Mouse (Mus musculus) E14TG2a.4 (cell line): Measurements from ENCODE around the gene Dync1h1.
"Not testable (repeated sequence)": the region's sequence is repeated elsewhere in the genome, so short reads cannot be mapped to it uniquely, and the experiment has no call there.

Experiments used
- H3K27me3 ChIP-seq: 2 replicates; pipeline ENCODE4 v1.6.1; 2014; ENCODE audit warnings: low read length, control low read depth; ENCODE audit not compliant: insufficient read depth
- H3K36me3 ChIP-seq: 2 replicates; pipeline ENCODE4 v1.6.1; 2014; ENCODE audit warnings: low read length, control low read depth; ENCODE audit not compliant: insufficient read depth
- H3K4me1 ChIP-seq: replicated peaks from 2 replicates; pipeline ENCODE4 v1.6.1; 2014; ENCODE audit warnings: low read depth, low read length, control low read depth
- H3K4me3 ChIP-seq: replicated peaks from 2 replicates; pipeline ENCODE4 v1.5.1; 2014; ENCODE audit warnings: mild to moderate bottlenecking, low read length
- H3K9me3 ChIP-seq: 2 replicates; pipeline ENCODE4 v1.6.1; 2014; ENCODE audit warnings: low read length, control low read depth
- CTCF ChIP-seq: conservative IDR thresholded peaks from 2 replicates; pipeline ENCODE4 v1.5.1; 2014; ENCODE audit warnings: low read length
- NANOG ChIP-seq: IDR thresholded peaks from 2 replicates; pipeline ENCODE4 v1.6.1; 2014; ENCODE audit warnings: borderline replicate concordance, low read length, mixed read lengths
- POU5F1 ChIP-seq: IDR thresholded peaks from 2 replicates; pipeline ENCODE4 v1.6.1; 2014; ENCODE audit warnings: low read length, borderline replicate concordance

Dync1h1 gene

DNA sequence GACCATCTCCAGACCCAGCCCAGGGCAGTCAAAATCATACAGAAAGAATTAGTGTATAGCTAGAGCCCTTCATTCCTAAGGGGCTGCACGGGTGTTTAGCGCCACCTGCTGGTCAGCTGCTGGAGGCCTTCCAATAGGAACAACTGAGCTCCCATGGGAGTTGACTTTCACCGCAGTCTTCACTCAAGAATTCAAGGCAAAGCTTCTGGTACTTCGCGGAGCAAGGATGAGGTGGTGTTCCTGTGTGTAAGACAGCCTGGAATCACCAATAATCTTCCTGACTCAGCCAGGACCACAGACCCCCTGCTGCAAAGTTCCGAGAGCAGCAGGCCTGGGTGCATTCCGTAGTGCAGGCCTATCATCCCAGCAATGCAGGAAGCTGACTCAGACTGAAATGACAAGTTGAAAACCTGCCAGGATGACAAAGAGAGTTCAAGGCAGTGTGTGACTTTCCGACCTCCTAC lies 101.8 kb downstream of the Dync1h1 start:
- Histone ChIP-seq H3K27me3 (no peaks in the 10 kb centered on the region), H3K9me3 (no peaks in the 10 kb centered on the region), H3K4me3 (peak overlapping the region; percentile 74), H3K36me3 (no peaks in the 10 kb centered on the region), H3K4me1 (peaks cover 94% of the 10 kb centered on the region)
- TF ChIP-seq POU5F1 = no peak
- peak; percentile 93 for TF ChIP-seq CTCF

- Histone ChIP-seq H3K4me3 (peak overlapping the region; percentile 74), H3K9me3 (no peaks in the 10 kb centered on the region), H3K4me1 (peaks cover 94% of the 10 kb centered on the region), H3K27me3 (no peaks in the 10 kb centered on the region), H3K36me3 (no peaks in the 10 kb centered on the region)
- TF ChIP-seq CTCF (no peak), NANOG (no peak), POU5F1 (no peak)
These were observed 102.4 kb downstream of the Dync1h1 start for GRCm38 (mm10) chr12:110703682-110704081.

DNA sequence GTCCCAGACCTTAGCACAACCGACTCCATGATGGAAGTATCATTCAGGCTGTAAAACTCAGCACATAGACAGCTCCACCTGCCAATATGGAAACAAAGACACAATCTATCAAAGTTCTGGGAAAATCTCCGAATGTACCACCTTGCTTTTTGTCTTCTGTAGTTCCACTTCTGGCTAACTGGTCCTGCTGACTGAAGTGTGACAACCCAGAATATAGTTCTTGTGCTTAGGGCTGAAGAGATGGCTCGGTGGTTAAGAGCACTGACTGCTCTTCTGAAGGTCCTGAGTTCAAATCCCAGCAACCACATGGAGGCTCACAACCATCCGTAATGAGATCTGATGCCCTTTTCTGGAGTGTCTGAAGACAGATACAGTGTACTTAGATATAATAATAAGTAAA lies 104.2 kb downstream of the Dync1h1 start:
- H3K4me3 ChIP-seq, H3K36me3 ChIP-seq, H3K27me3 ChIP-seq, H3K9me3 ChIP-seq: not testable (repeated sequence)
- H3K4me1 ChIP-seq = peaks cover 92% of the 10 kb centered on the region

- TF ChIP-seq CTCF = no peak
- no peak for TF ChIP-seq NANOG
- no peak for TF ChIP-seq POU5F1
- Histone ChIP-seq H3K36me3 (no peaks in the 10 kb centered on the region), H3K27me3 (no peaks in the 10 kb centered on the region), H3K4me1 (peaks cover 93% of the 10 kb centered on the region), H3K9me3 (no peaks in the 10 kb centered on the region), H3K4me3 (peak overlapping the region; percentile 54)
These were observed 105.3 kb downstream of the Dync1h1 start for GRCm38 (mm10) chr12:110706337-110707231.

GRCm38 (mm10) chr12:110707451-110707850 lies 106.2 kb downstream of the Dync1h1 start:
- H3K4me3 ChIP-seq = peak overlapping the region; percentile 54
- H3K36me3 ChIP-seq = no peaks in the 10 kb centered on the region
- peaks cover 93% of the 10 kb centered on the region for H3K4me1 ChIP-seq
- H3K27me3 ChIP-seq = no peaks in the 10 kb centered on the region
- no peaks in the 10 kb centered on the region for H3K9me3 ChIP-seq
- no peak for TF ChIP-seq CTCF
- no peak for TF ChIP-seq NANOG
- TF ChIP-seq POU5F1 = no peak

DNA sequence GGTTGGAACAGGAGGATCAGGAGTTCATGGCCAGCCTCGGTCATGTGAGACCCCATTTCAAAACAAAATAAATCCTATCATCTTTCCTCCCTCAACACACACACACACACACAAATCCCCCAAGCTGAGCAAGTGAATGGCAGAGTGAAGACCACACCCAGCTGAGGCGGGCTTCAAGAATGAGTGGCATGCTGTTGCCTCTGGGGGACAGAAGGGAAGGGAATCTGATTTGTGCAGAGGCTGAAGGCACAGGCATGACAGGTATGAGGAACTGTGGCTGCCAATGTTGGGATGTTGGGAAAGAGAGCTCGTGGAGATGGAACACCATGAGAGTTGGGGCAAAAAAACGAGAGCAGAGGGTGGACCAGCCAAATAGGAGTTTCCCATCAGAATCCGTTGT lies 110.0 kb downstream of the Dync1h1 start:
- H3K4me3 ChIP-seq = peak overlapping the region; percentile 20; the same call in 1 of the 2 replicates
- no peaks in the 10 kb centered on the region for H3K36me3 ChIP-seq
- peaks cover 84% of the 10 kb centered on the region for H3K4me1 ChIP-seq
- H3K27me3 ChIP-seq = no peaks in the 10 kb centered on the region
- TF ChIP-seq NANOG (no peak), CTCF (no peak), POU5F1 (no peak)
- H3K9me3 ChIP-seq = peaks cover 4% of the 10 kb centered on the region

DNA sequence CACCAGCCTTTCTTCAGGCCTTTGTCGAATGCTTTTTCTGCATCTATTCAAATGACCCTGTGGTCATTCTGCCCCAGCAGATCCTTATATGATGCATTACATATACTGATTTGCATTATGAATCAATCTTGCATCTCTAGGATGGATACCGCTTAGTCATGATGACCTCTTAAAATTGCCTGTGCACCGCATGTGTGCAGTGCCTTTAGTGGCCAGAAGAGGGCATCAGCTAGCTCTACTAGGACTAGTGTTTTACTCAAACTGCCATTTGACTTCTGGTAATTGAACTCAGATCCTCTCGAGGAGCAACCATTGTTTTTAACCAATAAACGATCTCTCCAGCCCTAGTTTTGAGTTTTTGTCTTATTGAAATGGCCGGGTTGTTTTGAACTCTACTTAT lies 112.5 kb downstream of the Dync1h1 start:
- H3K4me3 ChIP-seq = no peak overlapping the region
- no peaks in the 10 kb centered on the region for H3K36me3 ChIP-seq
- TF ChIP-seq NANOG (no peak), CTCF (peak; percentile 99)
- peaks cover 13% of the 10 kb centered on the region for H3K9me3 ChIP-seq
- no peaks in the 10 kb centered on the region for H3K27me3 ChIP-seq
- H3K4me1 ChIP-seq = peaks cover 59% of the 10 kb centered on the region

DNA sequence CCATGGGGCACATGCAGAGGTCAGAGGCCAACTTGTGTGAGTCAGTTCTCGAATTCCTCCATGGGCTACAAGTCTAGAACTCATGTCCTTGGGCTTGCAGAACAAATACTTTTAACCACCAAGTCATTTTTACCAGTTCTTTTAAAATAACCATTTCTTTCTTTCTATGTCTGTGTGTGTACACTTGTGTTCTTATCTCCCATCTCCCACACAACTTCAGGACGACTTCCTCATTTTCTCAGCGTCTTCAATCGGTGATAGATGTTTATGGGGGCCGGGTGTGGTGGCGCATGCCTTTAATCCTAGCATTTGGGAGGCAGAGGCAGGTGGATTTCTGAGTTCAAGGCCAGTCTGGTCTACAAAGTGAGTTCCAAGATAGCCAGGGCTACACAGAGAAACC lies 113.0 kb downstream of the Dync1h1 start:
- Histone ChIP-seq H3K27me3 (peaks cover 2% of the 10 kb centered on the region; the same call in 1 of the 2 replicates), H3K36me3 (no peaks in the 10 kb centered on the region), H3K4me3 (no peak overlapping the region), H3K4me1 (peaks cover 55% of the 10 kb centered on the region), H3K9me3 (peaks cover 13% of the 10 kb centered on the region)
- TF ChIP-seq NANOG (no peak), POU5F1 (no peak), CTCF (no peak)

- H3K9me3 ChIP-seq = peaks cover 13% of the 10 kb centered on the region
- no peak overlapping the region for H3K4me3 ChIP-seq
- H3K27me3 ChIP-seq = peaks cover 15% of the 10 kb centered on the region
- no peaks in the 10 kb centered on the region for H3K36me3 ChIP-seq
- H3K4me1 ChIP-seq = peaks cover 40% of the 10 kb centered on the region
- no peak for TF ChIP-seq CTCF
- TF ChIP-seq POU5F1 = no peak
- no peak for TF ChIP-seq NANOG
These were observed 114.8 kb downstream of the Dync1h1 start for GRCm38 (mm10) chr12:110716004-110716403.
